Mouse (Mus musculus): ENCODE measurements around the gene Taf1d. TPM values are rescaled to one million over a fixed set of nuclear protein-coding genes. Genes with fewer than 3 reads are reported as not detected.
"Not testable (repeated sequence)": the region's sequence is repeated elsewhere in the genome, so short reads cannot be mapped to it uniquely, and the experiment has no call there.

Gene Taf1d
- polyA plus RNA-seq, 1 experiment = 370 TPM

DNA sequence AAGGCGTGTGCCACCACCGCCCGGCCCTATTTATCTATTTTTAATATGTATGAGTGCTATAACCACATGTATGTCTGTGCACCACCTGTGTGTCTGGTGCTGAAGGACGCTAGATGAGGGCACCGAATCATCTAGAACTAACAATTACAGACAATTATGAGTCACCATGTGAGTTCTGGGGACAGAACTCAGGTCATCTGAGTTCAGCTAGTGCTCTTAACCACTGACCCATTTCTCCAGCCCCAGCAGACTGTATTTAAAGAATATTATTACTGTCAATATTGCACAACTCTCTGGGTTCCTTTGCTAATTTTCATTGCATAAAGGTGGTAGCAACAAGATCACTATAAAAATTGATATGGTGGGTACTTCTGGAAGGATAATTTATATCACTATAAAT lies 6.0 kb upstream of the Taf1d start:
- no peak for TF ChIP-seq CTCF (IDR thresholded peaks at IDR 0.05; ENCODE audit: control insufficient read depth, insufficient read depth, low read length)
- no peak for TF ChIP-seq POLR2A (IDR thresholded peaks at IDR 0.05; ENCODE audit: borderline replicate concordance, control insufficient read depth, low read depth, low read length)
- no peak overlapping the region for H3K4me3 ChIP-seq (replicated peaks; ENCODE audit: control insufficient read depth, low read depth, low read length)
- no peaks in the 10 kb centered on the region; the same call in 1 of the 2 replicates for H3K4me1 ChIP-seq (ENCODE audit: control insufficient read depth, insufficient read depth, low read length)
- no peak overlapping the region for H3K27ac ChIP-seq (ENCODE audit: control insufficient read depth, insufficient read depth, low read depth, low read length, poor library complexity)
- WGBS = 64% methylated on average over 5 of the region's 5 CpGs

DNA sequence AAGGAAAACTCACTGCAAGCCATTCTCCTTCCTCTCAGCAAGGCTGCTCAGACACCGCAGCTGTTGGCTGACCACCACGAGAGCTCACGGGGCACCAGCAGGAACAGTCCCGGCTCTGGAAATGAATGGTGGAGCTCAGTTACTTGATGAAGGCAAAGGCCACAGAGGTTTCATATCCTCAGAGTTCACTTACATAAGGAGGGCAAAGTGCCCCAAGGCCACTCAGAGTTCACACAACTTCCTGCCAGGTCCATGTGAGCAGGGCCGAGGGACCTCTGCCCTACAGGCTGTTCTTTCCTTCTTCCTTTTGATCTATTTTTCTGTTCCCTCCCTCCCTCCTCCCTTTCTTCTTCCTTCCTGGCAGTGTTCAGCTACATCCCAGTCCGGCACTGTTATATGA lies 4.6 kb upstream of the Taf1d start:
- H3K27ac ChIP-seq (ENCODE audit: control insufficient read depth, insufficient read depth, low read depth, low read length, poor library complexity) = peak overlapping the region; percentile 16; the same call in 1 of the 2 replicates
- TF ChIP-seq POLR2A (IDR thresholded peaks at IDR 0.05; ENCODE audit: borderline replicate concordance, control insufficient read depth, low read depth, low read length) (no peak), CTCF (IDR thresholded peaks at IDR 0.05; ENCODE audit: control insufficient read depth, insufficient read depth, low read length) (no peak)
- WGBS = 13% methylated on average over 6 of the region's 6 CpGs
- H3K4me1 ChIP-seq (ENCODE audit: control insufficient read depth, insufficient read depth, low read length) = peaks cover 1% of the 10 kb centered on the region; the same call in 1 of the 2 replicates
- H3K4me3 ChIP-seq (replicated peaks; ENCODE audit: control insufficient read depth, low read depth, low read length) = no peak overlapping the region

DNA sequence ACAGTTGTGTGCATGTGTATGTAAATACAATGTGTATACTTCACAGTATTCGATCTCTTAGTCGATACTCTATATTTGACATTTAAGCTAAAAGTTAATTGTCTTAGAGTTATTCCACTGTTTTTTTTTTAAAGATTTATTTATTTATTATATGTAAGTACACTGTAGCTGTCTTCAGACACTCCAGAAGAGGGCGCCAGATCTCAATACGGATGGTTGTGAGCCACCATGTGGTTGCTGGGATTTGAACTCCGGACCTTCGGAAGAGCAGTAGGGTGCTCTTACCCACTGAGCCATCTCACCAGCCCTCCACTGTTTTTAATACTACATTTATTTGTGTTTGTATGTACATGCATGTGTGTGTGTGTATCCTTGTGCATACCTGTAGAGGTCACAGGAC lies 4.0 kb upstream of the Taf1d start:
- not testable (repeated sequence) for H3K4me3 ChIP-seq (replicated peaks; ENCODE audit: control insufficient read depth, low read depth, low read length); H3K4me1 ChIP-seq (ENCODE audit: control insufficient read depth, insufficient read depth, low read length); H3K27ac ChIP-seq (ENCODE audit: control insufficient read depth, insufficient read depth, low read depth, low read length, poor library complexity)
- 76% methylated on average over 6 of the region's 6 CpGs for WGBS

DNA sequence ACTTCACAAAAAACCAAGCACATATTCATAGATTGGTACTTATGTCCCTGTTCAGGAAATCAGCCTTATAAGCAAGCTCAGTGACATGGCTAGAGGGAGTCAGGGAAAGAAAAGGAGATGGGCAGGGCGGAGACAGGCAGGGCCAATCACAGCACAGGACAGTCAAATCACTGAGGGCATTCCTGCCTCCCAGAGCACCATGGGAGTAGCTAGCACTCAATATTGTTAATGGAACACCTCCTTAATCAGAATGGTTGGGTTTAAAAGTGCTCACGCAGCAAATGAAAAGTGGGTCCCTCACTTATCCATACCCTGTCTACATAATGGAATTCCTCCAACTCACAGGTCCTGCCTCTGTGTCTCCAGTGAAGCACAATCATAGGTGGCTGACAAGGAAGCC lies 3.1 kb upstream of the Taf1d start:
- peaks cover 1% of the 10 kb centered on the region; the same call in 1 of the 2 replicates for H3K4me1 ChIP-seq (ENCODE audit: control insufficient read depth, insufficient read depth, low read length)
- no peak overlapping the region for H3K4me3 ChIP-seq (replicated peaks; ENCODE audit: control insufficient read depth, low read depth, low read length)
- H3K27ac ChIP-seq (ENCODE audit: control insufficient read depth, insufficient read depth, low read depth, low read length, poor library complexity) = no peak overlapping the region
- whole genome bisulfite sequencing = 83% methylated on average over 2 of the region's 2 CpGs
- TF ChIP-seq POLR2A (IDR thresholded peaks at IDR 0.05; ENCODE audit: borderline replicate concordance, control insufficient read depth, low read depth, low read length) = no peak
- no peak for TF ChIP-seq CTCF (IDR thresholded peaks at IDR 0.05; ENCODE audit: control insufficient read depth, insufficient read depth, low read length)

DNA sequence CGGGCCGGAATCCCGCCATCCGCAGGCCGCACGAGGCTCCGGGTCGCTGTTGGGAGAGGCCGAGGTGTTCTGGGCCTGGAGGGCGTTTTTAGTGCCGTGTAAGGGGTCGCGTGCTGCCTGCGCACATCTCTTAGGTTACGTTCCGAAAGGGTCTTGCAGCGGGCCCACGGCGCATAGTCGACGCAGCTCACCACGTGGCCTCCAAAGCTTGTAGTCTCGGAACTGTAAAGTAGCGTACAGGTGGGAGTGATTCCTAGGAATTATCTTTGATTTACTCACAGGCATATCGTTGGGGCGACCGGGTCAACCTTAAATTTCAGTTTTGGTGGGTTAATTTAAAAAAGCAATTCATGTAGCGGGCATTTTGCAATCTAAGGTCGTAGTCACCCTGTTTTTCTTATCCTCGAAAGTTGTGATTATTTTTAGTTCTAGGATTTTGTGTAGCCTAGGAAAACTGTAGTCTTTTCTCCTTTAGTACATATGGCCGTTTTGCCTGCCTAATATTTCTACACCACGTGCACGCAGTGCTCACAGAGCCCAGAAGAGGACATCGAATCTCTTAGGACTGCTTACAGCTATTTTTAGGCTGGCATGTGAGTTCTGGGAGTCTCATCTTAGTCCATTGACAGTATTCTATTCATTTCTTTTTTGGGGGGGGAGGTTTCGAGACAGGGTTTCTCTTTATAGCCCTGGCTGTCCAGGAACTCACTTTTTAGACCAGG lies 545 bp downstream of the Taf1d start, which contains the start of gene 4931406C07Rik:
4931406C07Rik (minus strand) TSS at position 51 of the 722 bp plus-strand sequence.
- Histone ChIP-seq H3K4me3 (replicated peaks; ENCODE audit: control insufficient read depth, low read depth, low read length) (peak within 1 kb of the TSS; percentile 89), H3K4me1 (ENCODE audit: control insufficient read depth, insufficient read depth, low read length) (peaks cover 1% of the 10 kb centered on the region; the same call in 1 of the 2 replicates), H3K27ac (ENCODE audit: control insufficient read depth, insufficient read depth, low read depth, low read length, poor library complexity) (peak within 1 kb of the TSS; percentile 87)
- TF ChIP-seq POLR2A (IDR thresholded peaks at IDR 0.05; ENCODE audit: borderline replicate concordance, control insufficient read depth, low read depth, low read length) = no peak; the same call in 1 of the 2 replicates
- no peak for TF ChIP-seq CTCF (IDR thresholded peaks at IDR 0.05; ENCODE audit: control insufficient read depth, insufficient read depth, low read length)
- under 1% methylated on average over 35 of the region's 35 CpGs for WGBS

DNA sequence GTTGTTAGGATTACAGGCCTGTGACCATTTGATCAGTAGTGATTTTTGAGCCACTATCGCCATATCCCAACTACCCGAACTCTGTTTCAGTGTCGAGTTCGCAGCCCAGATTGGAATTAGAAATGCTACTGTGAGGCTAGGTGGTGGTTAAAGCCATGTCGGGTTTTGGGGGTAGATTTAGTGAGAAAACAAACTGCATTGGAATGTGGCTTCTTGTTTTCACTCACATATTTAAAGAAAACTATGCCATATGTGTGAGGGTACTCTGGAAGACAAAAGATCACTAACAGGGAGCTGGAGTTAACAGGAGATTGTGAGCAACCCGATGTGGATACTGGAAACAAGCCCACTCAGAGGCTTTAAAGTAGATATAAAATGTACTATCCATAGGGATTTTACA lies 1.2 kb downstream of the Taf1d start:
- 14% methylated on average over 6 of the region's 6 CpGs for WGBS
- TF ChIP-seq POLR2A (IDR thresholded peaks at IDR 0.05; ENCODE audit: borderline replicate concordance, control insufficient read depth, low read depth, low read length) (no peak), CTCF (IDR thresholded peaks at IDR 0.05; ENCODE audit: control insufficient read depth, insufficient read depth, low read length) (no peak)
- H3K27ac ChIP-seq (ENCODE audit: control insufficient read depth, insufficient read depth, low read depth, low read length, poor library complexity) = no peak overlapping the region
- peak overlapping the region; percentile 30 for H3K4me3 ChIP-seq (replicated peaks; ENCODE audit: control insufficient read depth, low read depth, low read length)
- H3K4me1 ChIP-seq (ENCODE audit: control insufficient read depth, insufficient read depth, low read length) = peaks cover 1% of the 10 kb centered on the region; the same call in 1 of the 2 replicates

DNA sequence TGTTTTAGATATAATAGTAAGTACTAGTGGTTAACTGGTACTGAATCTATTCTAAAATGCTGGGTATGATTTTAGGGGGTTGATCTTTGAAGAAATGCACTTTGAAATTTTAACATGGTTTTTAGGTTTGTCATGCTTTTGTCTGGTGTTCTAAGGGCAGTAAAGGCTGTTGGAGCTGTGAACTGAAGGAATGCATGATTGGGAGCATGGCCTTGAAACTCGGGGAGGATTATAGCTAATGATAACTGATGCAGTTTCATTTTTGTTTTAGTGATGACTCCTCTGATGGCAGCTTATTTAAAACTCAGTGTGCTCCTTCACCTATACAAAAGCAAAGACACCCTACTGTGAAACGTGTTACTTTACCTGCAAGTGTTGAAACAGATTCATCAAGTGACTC lies 2.2 kb downstream of the Taf1d start:
- TF ChIP-seq CTCF (IDR thresholded peaks at IDR 0.05; ENCODE audit: control insufficient read depth, insufficient read depth, low read length) = no peak
- TF ChIP-seq POLR2A (IDR thresholded peaks at IDR 0.05; ENCODE audit: borderline replicate concordance, control insufficient read depth, low read depth, low read length) = no peak
- Histone ChIP-seq H3K4me1 (ENCODE audit: control insufficient read depth, insufficient read depth, low read length) (peaks cover 1% of the 10 kb centered on the region; the same call in 1 of the 2 replicates), H3K4me3 (replicated peaks; ENCODE audit: control insufficient read depth, low read depth, low read length) (no peak overlapping the region), H3K27ac (ENCODE audit: control insufficient read depth, insufficient read depth, low read depth, low read length, poor library complexity) (no peak overlapping the region)
- 33% methylated on average over 2 of the region's 2 CpGs for WGBS

DNA sequence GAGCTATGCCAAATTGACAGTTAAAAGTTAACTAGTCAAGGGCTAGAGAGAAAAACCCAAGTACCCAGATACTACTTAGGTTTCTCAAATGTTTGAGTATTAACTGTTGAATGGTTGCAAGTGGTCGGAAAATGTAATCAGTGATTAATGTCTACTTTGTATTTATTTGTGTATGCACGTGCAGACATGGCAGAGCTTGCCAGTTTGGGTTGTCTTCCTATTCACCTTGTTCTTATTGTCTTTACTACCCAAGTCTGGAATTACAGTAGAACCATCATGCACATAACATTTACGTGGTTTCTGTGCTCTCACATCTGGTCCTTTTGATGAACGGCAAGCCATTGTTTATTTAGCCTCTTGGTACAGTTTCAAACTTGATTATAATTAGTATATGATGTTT lies 3.4 kb downstream of the Taf1d start:
- WGBS = 67% methylated on average over 4 of the region's 4 CpGs
- H3K4me3 ChIP-seq (replicated peaks; ENCODE audit: control insufficient read depth, low read depth, low read length) = no peak overlapping the region
- TF ChIP-seq CTCF (IDR thresholded peaks at IDR 0.05; ENCODE audit: control insufficient read depth, insufficient read depth, low read length) = no peak
- no peak for TF ChIP-seq POLR2A (IDR thresholded peaks at IDR 0.05; ENCODE audit: borderline replicate concordance, control insufficient read depth, low read depth, low read length)

More for the DNA sequence above, 3.4 kb downstream of the Taf1d start:
- no peak overlapping the region for H3K27ac ChIP-seq (ENCODE audit: control insufficient read depth, insufficient read depth, low read depth, low read length, poor library complexity)
- peaks cover 1% of the 10 kb centered on the region; the same call in 1 of the 2 replicates for H3K4me1 ChIP-seq (ENCODE audit: control insufficient read depth, insufficient read depth, low read length)
